Mouse (Mus musculus): Measurements from ENCODE around the gene F8a. TPM values are rescaled to one million over a fixed set of nuclear protein-coding genes. Genes with fewer than 3 reads are reported as not detected.

F8a gene
- polyA plus RNA-seq, 1 experiment from 2014 or later, result 34.3 TPM

Other genes starting within 250 kb of the F8a start
- 1.3 and 2.0 TPM in 2 replicates for gene Zfp185, start 241.0 kb upstream of the F8a start, polyA plus RNA-seq (2015; fragmentation: Nextera tagmentation; extraction: Ambion mirVana)
- gene Pnma5, start 191.2 kb upstream of the F8a start, polyA plus RNA-seq (2015; fragmentation: Nextera tagmentation; extraction: Ambion mirVana), result 0.16 and 0.43 TPM in 2 replicates
- 4.4 and 6.6 TPM in 2 replicates for gene Pnma3, start 163.5 kb upstream of the F8a start, polyA plus RNA-seq (2015; fragmentation: Nextera tagmentation; extraction: Ambion mirVana)
- 0.29 TPM in 1 of 2 replicates, not detected in the other for gene Xlr4a, start 145.8 kb upstream of the F8a start, polyA plus RNA-seq (2015; fragmentation: Nextera tagmentation; extraction: Ambion mirVana)
- 4.1 and 4.2 TPM in 2 replicates for gene Xlr3a, start 131.2 kb upstream of the F8a start, polyA plus RNA-seq (2015; fragmentation: Nextera tagmentation; extraction: Ambion mirVana)
- gene Gm14685, start 111.2 kb upstream of the F8a start, polyA plus RNA-seq (2015; fragmentation: Nextera tagmentation; extraction: Ambion mirVana), result 0.72 and 1.9 TPM in 2 replicates
- not detected in 2 replicates for gene Xlr5b, start 79.5 kb upstream of the F8a start, polyA plus RNA-seq (2015; fragmentation: Nextera tagmentation; extraction: Ambion mirVana)
- 0.38 and 1.0 TPM in 2 replicates for gene DXBay18, start 78.8 kb upstream of the F8a start, polyA plus RNA-seq (2015; fragmentation: Nextera tagmentation; extraction: Ambion mirVana)
- not detected in 2 replicates for gene Spin2d, start 51.3 kb upstream of the F8a start, polyA plus RNA-seq (2015; fragmentation: Nextera tagmentation; extraction: Ambion mirVana)
- 12.7 and 16.0 TPM in 2 replicates for gene Xlr3b, start 36.1 kb upstream of the F8a start, polyA plus RNA-seq (2015; fragmentation: Nextera tagmentation; extraction: Ambion mirVana)
- gene Xlr4b, start 14.0 kb upstream of the F8a start, polyA plus RNA-seq (2015; fragmentation: Nextera tagmentation; extraction: Ambion mirVana), result 0.66 and 0.75 TPM in 2 replicates
- not detected in 2 replicates for gene Xlr4c, start 14.8 kb downstream of the F8a start, polyA plus RNA-seq (2015; fragmentation: Nextera tagmentation; extraction: Ambion mirVana)
- 0.11 TPM in 1 of 2 replicates, not detected in the other for gene Xlr3c, start 37.1 kb downstream of the F8a start, polyA plus RNA-seq (2015; fragmentation: Nextera tagmentation; extraction: Ambion mirVana)
- gene Xlr5a, start 64.7 kb downstream of the F8a start, polyA plus RNA-seq (2015; fragmentation: Nextera tagmentation; extraction: Ambion mirVana), result not detected in 2 replicates
- not detected in 2 replicates for gene Xlr5c, start 64.7 kb downstream of the F8a start, polyA plus RNA-seq (2015; fragmentation: Nextera tagmentation; extraction: Ambion mirVana)
- not detected in 2 replicates for gene Gm45015, start 108.5 kb downstream of the F8a start, polyA plus RNA-seq (2015; fragmentation: Nextera tagmentation; extraction: Ambion mirVana)
- gene Zfp275, start 114.3 kb downstream of the F8a start, polyA plus RNA-seq (2015; fragmentation: Nextera tagmentation; extraction: Ambion mirVana), result 8.4 and 12.5 TPM in 2 replicates
- 0.09 and 0.15 TPM in 2 replicates for gene Gm18336, start 170.4 kb downstream of the F8a start, polyA plus RNA-seq (2015; fragmentation: Nextera tagmentation; extraction: Ambion mirVana)
- gene Zfp92, start 182.8 kb downstream of the F8a start, polyA plus RNA-seq (2015; fragmentation: Nextera tagmentation; extraction: Ambion mirVana), result 1.7 and 1.9 TPM in 2 replicates
- gene Trex2, start 207.1 kb downstream of the F8a start, polyA plus RNA-seq (2015; fragmentation: Nextera tagmentation; extraction: Ambion mirVana), result not detected in 2 replicates
- 68.4 and 70.7 TPM in 2 replicates for gene Haus7, start 230.8 kb downstream of the F8a start, polyA plus RNA-seq (2015; fragmentation: Nextera tagmentation; extraction: Ambion mirVana)